Mouse (Mus musculus) liver, postnatal 0 days (tissue): ENCODE results near the gene Rpl38.

Experiments used
- CTCF ChIP-seq: sonication (generic); IDR thresholded peaks from 2 replicates; pipeline ENCODE4 v1.5.1; 2016; ENCODE audit warnings: antibody characterized with exemption, low read depth
- EP300 ChIP-seq: IDR thresholded peaks from 2 replicates; pipeline ENCODE4 v1.6.1; 2016; ENCODE audit warnings: antibody characterized with exemption, low read depth, mild to moderate bottlenecking

GRCm38 (mm10) chr11:114641136-114641535 lies 27.2 kb upstream of the Rpl38 start:
- TF ChIP-seq CTCF (no peak), EP300 (no peak)
